Mouse (Mus musculus): ENCODE data around the gene Pou6f2. TPM values are rescaled to one million over a fixed set of nuclear protein-coding genes. Genes with fewer than 3 reads are reported as not detected.
A peak's percentile ranks its signal among the peaks of the same experiment; 100 is the strongest.

The Pou6f2 gene
- polyA plus RNA-seq, 1 experiment from 2014 or later = 19.8 TPM

DNA sequence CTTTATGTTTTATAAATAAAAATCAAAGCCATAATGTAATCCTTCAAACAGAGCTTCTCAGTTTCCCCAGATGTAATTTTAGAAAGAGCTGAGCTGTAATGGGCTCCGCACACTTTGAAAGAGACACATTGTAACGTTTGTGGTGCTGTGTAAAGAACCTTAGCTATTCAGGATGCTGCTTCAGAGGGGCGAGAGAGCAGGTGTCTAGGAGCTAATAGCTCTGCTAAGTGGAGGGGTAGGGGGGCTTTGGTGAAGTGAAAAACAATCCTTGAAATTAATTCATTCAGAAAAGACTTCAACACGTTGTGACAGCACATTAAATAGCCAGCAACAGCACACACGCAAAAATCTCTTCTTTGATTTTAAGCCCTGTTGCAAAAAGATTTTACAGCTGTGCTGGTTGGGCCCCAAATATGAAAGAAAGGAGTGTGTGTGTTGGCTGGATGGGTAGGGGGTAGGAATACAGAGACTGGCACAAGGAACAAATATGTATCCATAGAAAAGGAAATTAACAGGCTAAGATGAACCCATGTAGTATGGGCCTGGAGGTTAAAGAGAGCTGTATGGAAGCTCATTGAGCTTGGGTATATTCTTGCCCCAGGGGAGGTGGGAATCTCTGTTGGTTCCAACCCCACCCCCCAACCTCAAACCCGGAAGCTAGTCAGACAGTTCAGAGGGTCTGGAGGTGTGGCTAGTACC is 73.4 kb downstream of the Pou6f2 start:
- ATAC-seq = peak; percentile 80

GRCm38 (mm10) chr13:18323407-18323806 is 74.1 kb downstream of the Pou6f2 start:
- H3K4me1 ChIP-seq (ENCODE audit: control insufficient read depth, insufficient read depth, low read length) = peaks cover 8% of the 10 kb centered on the region
- peak; percentile 78 for ATAC-seq
- H3K9ac ChIP-seq (ENCODE audit: low read depth, low read length) = peak overlapping the region; percentile 31; the same call in 1 of the 2 replicates
- no peaks in the 10 kb centered on the region for H3K9me3 ChIP-seq (replicated peaks; ENCODE audit: control insufficient read depth, low read length, poor library complexity, severe bottlenecking)
- no peaks in the 10 kb centered on the region for H3K36me3 ChIP-seq (ENCODE audit: control insufficient read depth, insufficient read depth, low read length)
- H3K27ac ChIP-seq (ENCODE audit: low read length) = peak overlapping the region; percentile 44; the same call in 1 of the 2 replicates
- no peak overlapping the region for H3K4me3 ChIP-seq (ENCODE audit: low read depth, low read length)
- H3K27me3 ChIP-seq (ENCODE audit: control insufficient read depth, insufficient read depth, low read depth, low read length) = no peaks in the 10 kb centered on the region
- WGBS = 45% methylated on average over 8 of the region's 8 CpGs
- H3K4me2 ChIP-seq (ENCODE audit: low read length) = peak overlapping the region; percentile 25

More for the DNA sequence above, 73.4 kb downstream of the Pou6f2 start:
- H3K27ac ChIP-seq (ENCODE audit: low read length) = no peak overlapping the region
- no peak overlapping the region for H3K4me2 ChIP-seq (ENCODE audit: low read length)
- H3K4me1 ChIP-seq (ENCODE audit: control insufficient read depth, insufficient read depth, low read length) = peaks cover 8% of the 10 kb centered on the region
- H3K9ac ChIP-seq (ENCODE audit: low read depth, low read length) = no peak overlapping the region
- H3K36me3 ChIP-seq (ENCODE audit: control insufficient read depth, insufficient read depth, low read length) = no peaks in the 10 kb centered on the region
- H3K27me3 ChIP-seq (ENCODE audit: control insufficient read depth, insufficient read depth, low read depth, low read length) = no peaks in the 10 kb centered on the region
- WGBS = 24% methylated on average over 6 of the region's 6 CpGs
- H3K9me3 ChIP-seq (replicated peaks; ENCODE audit: control insufficient read depth, low read length, poor library complexity, severe bottlenecking) = no peaks in the 10 kb centered on the region
- H3K4me3 ChIP-seq (ENCODE audit: low read depth, low read length) = no peak overlapping the region

DNA sequence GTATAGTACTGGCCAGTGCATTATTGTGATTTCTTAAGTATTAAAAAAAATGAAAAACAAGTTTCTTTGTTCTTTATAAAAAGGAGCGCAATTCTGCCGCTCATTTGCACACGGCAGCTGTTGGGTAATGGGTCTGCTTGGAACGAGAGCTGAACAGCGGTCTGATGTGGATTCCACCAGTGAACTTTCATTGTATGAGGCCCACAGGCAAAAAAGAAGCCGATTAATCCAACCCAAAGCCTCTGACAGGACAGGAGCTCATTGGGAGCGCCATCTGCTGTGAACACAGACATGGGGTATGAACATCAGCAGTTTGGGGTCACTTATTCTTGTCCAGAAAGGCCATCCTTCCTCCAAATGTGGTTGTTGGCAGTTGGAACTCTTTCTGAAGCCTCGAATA is 84.9 kb downstream of the Pou6f2 start:
- H3K4me1 ChIP-seq (ENCODE audit: control insufficient read depth, insufficient read depth, low read length) = peaks cover 7% of the 10 kb centered on the region; the same call in 1 of the 2 replicates
- H3K36me3 ChIP-seq (ENCODE audit: control insufficient read depth, insufficient read depth, low read length) = no peaks in the 10 kb centered on the region
- H3K27ac ChIP-seq (ENCODE audit: low read length) = no peak overlapping the region
- no peak overlapping the region for H3K4me3 ChIP-seq (ENCODE audit: low read depth, low read length)
- WGBS = 34% methylated on average over 8 of the region's 8 CpGs
- no peak overlapping the region for H3K9ac ChIP-seq (ENCODE audit: low read depth, low read length)
- H3K4me2 ChIP-seq (ENCODE audit: low read length) = no peak overlapping the region
- no peaks in the 10 kb centered on the region for H3K9me3 ChIP-seq (replicated peaks; ENCODE audit: control insufficient read depth, low read length, poor library complexity, severe bottlenecking)
- H3K27me3 ChIP-seq (ENCODE audit: control insufficient read depth, insufficient read depth, low read depth, low read length) = no peaks in the 10 kb centered on the region
- ATAC-seq = no peak

DNA sequence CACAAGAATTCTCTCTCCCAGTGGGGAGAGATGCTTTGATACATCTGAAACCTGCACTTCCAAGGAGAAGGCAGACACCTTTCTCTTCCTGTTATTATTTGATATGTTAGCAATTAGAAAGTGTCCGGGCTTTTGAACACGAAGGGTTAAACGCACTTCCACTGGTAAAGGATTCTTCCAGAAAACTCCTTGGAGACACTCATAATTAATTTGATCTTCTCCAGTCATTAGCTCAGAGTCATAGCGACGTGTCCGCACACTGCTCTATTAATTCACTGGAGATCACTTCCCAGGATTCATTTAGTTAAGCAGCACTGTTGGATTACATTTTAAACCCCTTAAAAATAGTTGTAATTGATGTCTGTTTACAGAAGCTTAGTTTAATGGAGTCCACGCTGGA is 88.5 kb downstream of the Pou6f2 start:
- ATAC-seq = peak; percentile 27

GRCm38 (mm10) chr13:18306506-18307145 is 90.9 kb downstream of the Pou6f2 start:
- 77% methylated on average over 7 of the region's 7 CpGs for WGBS
- H3K4me1 ChIP-seq (ENCODE audit: control insufficient read depth, insufficient read depth, low read length) = peaks cover 7% of the 10 kb centered on the region; the same call in 1 of the 2 replicates
- no peak overlapping the region for H3K4me2 ChIP-seq (ENCODE audit: low read length)
- no peak for ATAC-seq
- H3K9ac ChIP-seq (ENCODE audit: low read depth, low read length) = no peak overlapping the region
- H3K4me3 ChIP-seq (ENCODE audit: low read depth, low read length) = no peak overlapping the region
- H3K36me3 ChIP-seq (ENCODE audit: control insufficient read depth, insufficient read depth, low read length) = no peaks in the 10 kb centered on the region
- no peak overlapping the region for H3K27ac ChIP-seq (ENCODE audit: low read length)
- H3K27me3 ChIP-seq (ENCODE audit: control insufficient read depth, insufficient read depth, low read depth, low read length) = no peaks in the 10 kb centered on the region
- H3K9me3 ChIP-seq (replicated peaks; ENCODE audit: control insufficient read depth, low read length, poor library complexity, severe bottlenecking) = no peaks in the 10 kb centered on the region

More for the DNA sequence above, 88.5 kb downstream of the Pou6f2 start:
- H3K4me2 ChIP-seq (ENCODE audit: low read length) = no peak overlapping the region
- WGBS = 26% methylated on average over 7 of the region's 7 CpGs
- H3K9me3 ChIP-seq (replicated peaks; ENCODE audit: control insufficient read depth, low read length, poor library complexity, severe bottlenecking) = no peaks in the 10 kb centered on the region
- H3K4me1 ChIP-seq (ENCODE audit: control insufficient read depth, insufficient read depth, low read length) = peaks cover 7% of the 10 kb centered on the region; the same call in 1 of the 2 replicates
- H3K9ac ChIP-seq (ENCODE audit: low read depth, low read length) = no peak overlapping the region
- H3K4me3 ChIP-seq (ENCODE audit: low read depth, low read length) = no peak overlapping the region
- H3K36me3 ChIP-seq (ENCODE audit: control insufficient read depth, insufficient read depth, low read length) = no peaks in the 10 kb centered on the region
- H3K27me3 ChIP-seq (ENCODE audit: control insufficient read depth, insufficient read depth, low read depth, low read length) = no peaks in the 10 kb centered on the region
- H3K27ac ChIP-seq (ENCODE audit: low read length) = no peak overlapping the region

GRCm38 (mm10) chr13:18299966-18300365 is 97.5 kb downstream of the Pou6f2 start:
- Histone ChIP-seq H3K4me2 (ENCODE audit: low read length) (no peak overlapping the region), H3K4me3 (ENCODE audit: low read depth, low read length) (no peak overlapping the region), H3K27me3 (ENCODE audit: control insufficient read depth, insufficient read depth, low read depth, low read length) (no peaks in the 10 kb centered on the region), H3K27ac (ENCODE audit: low read length) (no peak overlapping the region), H3K9me3 (replicated peaks; ENCODE audit: control insufficient read depth, low read length, poor library complexity, severe bottlenecking) (no peaks in the 10 kb centered on the region), H3K36me3 (ENCODE audit: control insufficient read depth, insufficient read depth, low read length) (no peaks in the 10 kb centered on the region), H3K9ac (ENCODE audit: low read depth, low read length) (no peak overlapping the region), H3K4me1 (ENCODE audit: control insufficient read depth, insufficient read depth, low read length) (no peaks in the 10 kb centered on the region)
- ATAC-seq = no peak
- 75% methylated on average over 1 of the region's 1 CpGs for WGBS

GRCm38 (mm10) chr13:18293438-18293837 is 104.0 kb downstream of the Pou6f2 start:
- H3K27ac ChIP-seq (ENCODE audit: low read length) = no peak overlapping the region

DNA sequence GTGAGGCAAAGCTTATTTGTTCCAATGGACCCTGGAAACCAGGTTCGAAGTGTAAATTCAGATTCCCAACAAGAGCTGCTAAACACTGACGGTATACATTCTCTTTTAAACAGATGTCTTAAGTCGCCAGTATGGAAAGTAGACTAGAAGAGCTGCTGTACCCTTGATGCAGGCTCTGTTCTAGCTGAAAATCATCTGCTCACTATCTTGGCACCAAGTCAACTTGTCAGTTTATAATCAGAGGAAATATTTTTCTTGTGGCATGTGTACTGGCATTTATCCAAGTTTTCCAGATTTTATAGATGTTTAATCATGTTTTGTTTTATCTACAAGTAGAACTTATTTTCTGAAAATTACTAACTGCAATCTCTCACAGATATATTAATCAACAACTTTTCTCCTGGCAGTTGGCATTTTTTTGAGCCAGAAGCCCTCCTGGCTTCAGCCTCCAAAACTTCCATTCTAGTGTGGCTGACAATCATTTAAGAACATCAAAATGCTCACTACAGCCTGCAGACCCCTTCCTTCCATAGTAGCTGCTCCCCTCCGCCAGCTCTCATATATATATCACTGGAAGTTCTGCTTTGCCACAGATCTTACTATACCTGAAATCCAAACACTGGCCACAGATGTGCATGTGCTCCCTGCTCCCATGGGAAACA is 107.1 kb downstream of the Pou6f2 start:
- no peak for ATAC-seq
- Histone ChIP-seq H3K36me3 (ENCODE audit: control insufficient read depth, insufficient read depth, low read length) (no peaks in the 10 kb centered on the region), H3K9ac (ENCODE audit: low read depth, low read length) (no peak overlapping the region), H3K4me3 (ENCODE audit: low read depth, low read length) (no peak overlapping the region), H3K4me1 (ENCODE audit: control insufficient read depth, insufficient read depth, low read length) (no peaks in the 10 kb centered on the region), H3K27me3 (ENCODE audit: control insufficient read depth, insufficient read depth, low read depth, low read length) (no peaks in the 10 kb centered on the region), H3K27ac (ENCODE audit: low read length) (no peak overlapping the region), H3K4me2 (ENCODE audit: low read length) (no peak overlapping the region), H3K9me3 (replicated peaks; ENCODE audit: control insufficient read depth, low read length, poor library complexity, severe bottlenecking) (no peaks in the 10 kb centered on the region)
- WGBS = 86% methylated on average over 4 of the region's 4 CpGs

More at GRCm38 (mm10) chr13:18293438-18293837, 104.0 kb downstream of the Pou6f2 start:
- no peaks in the 10 kb centered on the region for H3K27me3 ChIP-seq (ENCODE audit: control insufficient read depth, insufficient read depth, low read depth, low read length)
- H3K4me2 ChIP-seq (ENCODE audit: low read length) = no peak overlapping the region
- H3K9ac ChIP-seq (ENCODE audit: low read depth, low read length) = no peak overlapping the region
- H3K9me3 ChIP-seq (replicated peaks; ENCODE audit: control insufficient read depth, low read length, poor library complexity, severe bottlenecking) = no peaks in the 10 kb centered on the region
- 94% methylated on average over 1 of the region's 1 CpGs for WGBS
- ATAC-seq = no peak
- no peaks in the 10 kb centered on the region for H3K36me3 ChIP-seq (ENCODE audit: control insufficient read depth, insufficient read depth, low read length)
- H3K4me3 ChIP-seq (ENCODE audit: low read depth, low read length) = no peak overlapping the region
- H3K4me1 ChIP-seq (ENCODE audit: control insufficient read depth, insufficient read depth, low read length) = no peaks in the 10 kb centered on the region

DNA sequence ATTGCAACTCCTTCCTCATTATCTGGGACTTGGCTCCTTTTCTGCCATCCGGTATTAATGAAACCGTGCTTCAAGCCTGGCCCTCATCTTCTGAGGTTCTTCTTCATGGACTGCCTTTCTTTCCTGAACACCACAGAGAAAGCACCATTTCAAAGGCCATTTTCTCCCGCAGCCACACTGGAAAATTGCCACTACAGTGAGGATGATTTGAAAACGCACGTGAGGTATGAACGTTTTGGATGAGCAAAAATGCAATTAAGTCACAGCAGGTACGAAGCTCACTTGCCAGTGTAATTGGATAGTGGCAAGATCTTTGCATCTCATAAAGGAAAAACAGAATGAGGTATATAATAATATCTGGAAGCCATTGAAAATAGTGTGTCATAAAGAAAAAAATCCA is 110.0 kb downstream of the Pou6f2 start:
- Histone ChIP-seq H3K27ac (ENCODE audit: low read length) (no peak overlapping the region), H3K4me1 (ENCODE audit: control insufficient read depth, insufficient read depth, low read length) (no peaks in the 10 kb centered on the region), H3K4me2 (ENCODE audit: low read length) (no peak overlapping the region), H3K9ac (ENCODE audit: low read depth, low read length) (no peak overlapping the region), H3K27me3 (ENCODE audit: control insufficient read depth, insufficient read depth, low read depth, low read length) (no peaks in the 10 kb centered on the region), H3K36me3 (ENCODE audit: control insufficient read depth, insufficient read depth, low read length) (no peaks in the 10 kb centered on the region), H3K4me3 (ENCODE audit: low read depth, low read length) (no peak overlapping the region), H3K9me3 (replicated peaks; ENCODE audit: control insufficient read depth, low read length, poor library complexity, severe bottlenecking) (no peaks in the 10 kb centered on the region)
- 58% methylated on average over 7 of the region's 7 CpGs for WGBS
- ATAC-seq = no peak

Measured in midbrain, embryonic 16.5 days (tissue).